Mouse (Mus musculus) neural tube, embryonic 15.5 days (tissue): ENCODE data around the gene Hp1bp3. TPM values are rescaled to one million over a fixed set of nuclear protein-coding genes. Genes with fewer than 3 reads are reported as not detected.

Source experiments
- ATAC-seq: fragments of 200-750 bp; cut with Nextera tagmentation; 2 replicates; pipeline ENCODE4 v1.8.0; 2017; ENCODE audit warnings: mild to moderate bottlenecking, moderate TSS enrichment, moderate library complexity; ENCODE audit not compliant: low FRiP score
- H3K27ac ChIP-seq: fragments of 300-500 bp; sonication (generic); replicated peaks from 2 replicates; pipeline ENCODE4 v1.5.1; 2015; ENCODE audit warnings: mild to moderate bottlenecking, inconsistent platforms
- H3K27me3 ChIP-seq: fragments of 300-500 bp; sonication (generic); replicated peaks from 2 replicates; pipeline ENCODE4 v1.6.1; 2015; ENCODE audit warnings: inconsistent platforms
- H3K36me3 ChIP-seq: fragments of 300-500 bp; sonication (generic); 2 replicates; pipeline ENCODE4 v1.6.1; 2015; ENCODE audit warnings: inconsistent platforms
- H3K4me1 ChIP-seq: fragments of 300-500 bp; sonication (generic); 2 replicates; pipeline ENCODE4 v1.6.1; 2015; ENCODE audit warnings: inconsistent platforms
- H3K4me2 ChIP-seq: fragments of 300-500 bp; sonication (generic); 2 replicates; pipeline ENCODE4 v1.6.1; 2015; ENCODE audit warnings: inconsistent platforms, mild to moderate bottlenecking, moderate library complexity
- H3K4me3 ChIP-seq: fragments of 300-500 bp; sonication (generic); replicated peaks from 2 replicates; pipeline ENCODE4 v1.5.1; 2015; ENCODE audit warnings: mild to moderate bottlenecking, inconsistent platforms
- H3K9ac ChIP-seq: fragments of 300-500 bp; sonication (generic); replicated peaks from 2 replicates; pipeline ENCODE4 v1.6.1; 2015; ENCODE audit warnings: mild to moderate bottlenecking, inconsistent platforms
- H3K9me3 ChIP-seq: fragments of 300-500 bp; sonication (generic); replicated peaks from 2 replicates; pipeline ENCODE4 v1.6.1; 2016; ENCODE audit warnings: inconsistent platforms
- WGBS: fragments of 180-500 bp; shearing (Covaris S2); methylation state at CpG from one replicate; pipeline ENCODE4 v1.1.7; 2015; ENCODE audit warnings: mixed read lengths; 5-methylcytosine and 5-hydroxymethylcytosine counted together
- polyA plus RNA-seq: library from polyadenylated mRNA; unstranded; fragments of >200 nt; fragmentation: Nextera tagmentation; extraction: Ambion mirVana; gene quantifications from 2 replicates; pipeline ENCODE4 v1.2.1, GENCODE M21; 2015

Hp1bp3 gene
- polyA plus RNA-seq, 1 experiment from 2014 or later: 167 TPM

DNA sequence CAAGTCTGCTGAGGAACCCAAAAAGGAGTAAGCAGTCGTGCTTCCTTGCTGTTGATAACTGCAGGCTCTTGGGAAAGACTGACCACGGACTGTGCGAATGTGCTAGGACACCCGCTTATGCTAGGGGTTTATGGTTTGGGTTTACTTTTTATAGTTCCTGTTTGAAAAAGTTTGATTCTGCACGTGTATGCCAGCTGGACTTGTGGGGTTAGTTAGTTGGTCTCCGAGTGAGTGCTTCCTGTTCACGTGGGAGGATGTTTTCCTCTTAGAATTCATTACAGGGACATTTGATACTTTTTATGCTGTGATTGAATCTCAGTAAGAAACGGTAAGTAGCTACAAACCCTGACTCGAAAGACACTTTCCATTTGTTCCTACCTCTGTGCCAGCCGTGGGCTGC, 7.5 kb downstream of the Hp1bp3 start:
- H3K27ac ChIP-seq: no peak overlapping the region
- no peak overlapping the region for H3K9ac ChIP-seq
- no peak overlapping the region for H3K4me2 ChIP-seq
- 90% methylated on average over 10 of the region's 10 CpGs for WGBS
- ATAC-seq: no peak
- H3K9me3 ChIP-seq: no peaks in the 10 kb centered on the region
- peaks cover 25% of the 10 kb centered on the region for H3K4me1 ChIP-seq
- no peak overlapping the region for H3K4me3 ChIP-seq
- no peaks in the 10 kb centered on the region for H3K27me3 ChIP-seq
- H3K36me3 ChIP-seq: peaks cover 63% of the 10 kb centered on the region

DNA sequence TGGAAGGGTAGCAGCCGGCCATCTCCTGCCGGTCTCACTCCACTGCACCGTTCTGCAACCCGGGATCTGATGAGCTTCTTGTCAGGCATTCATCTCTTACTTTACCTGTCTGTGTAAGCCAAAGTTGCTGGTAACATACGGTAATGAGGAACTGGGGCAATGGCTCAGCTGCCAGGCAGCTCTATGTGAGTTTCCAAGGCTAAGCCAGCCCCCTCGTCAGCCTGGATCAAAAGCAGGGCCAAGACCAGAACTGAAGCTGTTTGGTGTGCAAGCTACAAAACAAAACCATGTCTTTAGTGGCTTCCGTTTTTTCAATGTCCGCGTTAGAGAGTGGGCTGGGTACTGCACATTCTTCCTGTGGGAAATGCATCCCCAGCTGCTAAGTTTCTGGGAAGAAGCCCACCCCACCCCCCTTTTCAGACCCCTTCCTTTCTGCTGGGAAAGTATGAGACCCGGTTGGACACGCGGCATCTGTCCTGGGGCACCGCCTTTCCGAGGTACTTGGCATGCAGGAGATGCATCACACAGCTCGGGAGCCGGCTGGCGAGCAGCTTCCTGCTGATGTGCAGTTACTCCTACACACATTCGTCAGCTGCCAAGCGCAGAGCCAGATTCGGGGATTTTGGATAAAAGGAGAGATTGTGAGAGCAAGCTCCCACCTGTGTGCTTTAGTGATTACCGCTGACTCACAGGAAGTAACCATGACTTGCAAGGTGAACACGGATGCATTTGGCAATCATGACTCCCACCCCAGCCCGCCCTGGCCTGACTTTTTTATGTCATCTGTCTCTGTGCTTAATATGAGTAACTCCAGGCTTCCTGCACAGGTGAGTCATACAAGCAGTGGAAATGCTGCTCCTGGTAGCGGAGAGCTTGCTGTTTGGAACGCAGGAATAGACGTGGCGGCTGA, 30.9 kb downstream of the Hp1bp3 start:
- Histone ChIP-seq H3K9me3 (no peaks in the 10 kb centered on the region), H3K4me1 (peaks cover 28% of the 10 kb centered on the region), H3K9ac (no peak overlapping the region), H3K27me3 (no peaks in the 10 kb centered on the region), H3K27ac (no peak overlapping the region), H3K4me2 (no peak overlapping the region), H3K4me3 (no peak overlapping the region), H3K36me3 (peaks cover 41% of the 10 kb centered on the region)
- WGBS: 52% methylated on average over 27 of the region's 27 CpGs
- ATAC-seq: no peak

DNA sequence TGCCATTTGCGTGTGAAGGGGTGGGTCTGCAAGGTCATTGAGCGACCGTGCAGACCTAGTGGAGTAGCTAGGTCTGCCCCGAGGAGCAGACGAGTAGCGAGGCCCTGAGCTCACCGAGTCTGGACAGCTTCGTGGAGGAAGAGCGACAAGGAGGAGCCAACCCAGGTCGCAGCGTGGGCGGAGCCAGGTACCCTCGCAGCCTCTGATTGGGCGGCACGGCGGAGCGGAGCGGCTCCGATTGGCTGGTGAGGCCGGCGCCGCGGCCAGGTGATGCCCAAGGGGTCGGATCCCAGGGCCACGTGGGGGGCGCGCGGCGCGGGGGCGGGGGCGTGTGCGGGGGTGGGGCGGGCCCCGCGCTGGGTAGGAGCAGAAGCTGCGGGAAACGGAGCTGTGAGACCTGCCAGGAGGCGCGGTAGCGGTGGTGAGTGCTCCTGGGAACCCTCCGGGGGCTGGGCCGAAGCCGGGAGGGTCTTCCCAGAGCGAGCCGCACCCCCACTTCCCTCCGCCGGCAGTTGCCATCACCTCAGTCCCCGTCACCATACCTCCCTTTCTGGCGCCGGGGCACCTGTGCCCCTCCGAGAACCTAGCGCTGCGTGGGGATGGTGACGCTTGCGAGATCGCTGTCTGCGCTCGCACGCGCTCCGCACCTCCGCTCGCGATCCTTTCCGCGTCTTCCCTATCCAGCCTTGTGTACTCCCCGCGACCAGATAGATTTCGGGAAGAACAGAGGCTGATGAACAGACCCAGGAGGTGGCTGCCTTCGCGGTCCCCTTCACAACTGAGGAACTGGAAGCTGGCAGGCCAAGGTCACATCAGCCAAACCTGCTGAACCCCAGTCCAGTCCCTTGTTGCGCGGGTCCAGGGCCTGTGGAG, 34.2 kb downstream of the Hp1bp3 start, which contains the start of the genes Sh2d5 and Kif17:
Gene Sh2d5 (plus strand): TSS at position 316 of the 873 bp plus-strand sequence.
Gene Kif17 (plus strand): TSS at position 348 of the 873 bp plus-strand sequence.
- Histone ChIP-seq H3K27ac (peak within 1 kb of the TSS; percentile 84), H3K9ac (peak within 1 kb of the TSS; percentile 63), H3K4me3 (peak within 1 kb of the TSS; percentile 66), H3K4me2 (peak within 1 kb of the TSS; percentile 88), H3K36me3 (peaks cover 10% of the 10 kb centered on the region), H3K27me3 (no peaks in the 10 kb centered on the region), H3K9me3 (no peaks in the 10 kb centered on the region), H3K4me1 (peaks cover 47% of the 10 kb centered on the region)
- WGBS: under 1% methylated on average over 71 of the region's 74 CpGs
- peak; percentile 95 for ATAC-seq

DNA sequence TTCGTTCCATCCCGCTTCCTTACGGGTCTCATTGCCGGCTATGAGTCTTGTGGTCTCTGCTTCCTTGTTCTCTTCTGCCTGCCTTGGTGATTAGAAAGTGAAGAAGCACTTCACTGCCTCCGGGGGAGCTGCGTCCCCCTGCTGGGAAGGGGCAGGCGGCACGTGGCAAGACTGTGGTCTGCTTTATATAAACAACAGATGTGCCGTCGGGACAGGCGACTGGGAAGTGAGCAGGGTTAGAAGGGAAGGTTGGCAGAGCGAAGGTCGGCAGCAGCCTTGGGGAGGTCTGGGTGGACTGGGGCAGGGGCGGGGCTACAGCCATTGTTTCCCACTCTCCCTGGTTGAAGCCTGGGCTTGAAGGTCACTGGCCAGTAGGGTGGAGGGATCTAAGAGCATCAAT, 35.7 kb downstream of the Hp1bp3 start:
- Histone ChIP-seq H3K4me3 (peak overlapping the region; percentile 66), H3K9ac (peak overlapping the region; percentile 63), H3K4me1 (peaks cover 47% of the 10 kb centered on the region), H3K9me3 (no peaks in the 10 kb centered on the region), H3K4me2 (peak overlapping the region; percentile 88), H3K27me3 (no peaks in the 10 kb centered on the region), H3K27ac (peak overlapping the region; percentile 37; the same call in 1 of the 2 replicates), H3K36me3 (no peaks in the 10 kb centered on the region; the same call in 1 of the 2 replicates)
- no peak for ATAC-seq
- WGBS: 2% methylated on average over 14 of the region's 14 CpGs

DNA sequence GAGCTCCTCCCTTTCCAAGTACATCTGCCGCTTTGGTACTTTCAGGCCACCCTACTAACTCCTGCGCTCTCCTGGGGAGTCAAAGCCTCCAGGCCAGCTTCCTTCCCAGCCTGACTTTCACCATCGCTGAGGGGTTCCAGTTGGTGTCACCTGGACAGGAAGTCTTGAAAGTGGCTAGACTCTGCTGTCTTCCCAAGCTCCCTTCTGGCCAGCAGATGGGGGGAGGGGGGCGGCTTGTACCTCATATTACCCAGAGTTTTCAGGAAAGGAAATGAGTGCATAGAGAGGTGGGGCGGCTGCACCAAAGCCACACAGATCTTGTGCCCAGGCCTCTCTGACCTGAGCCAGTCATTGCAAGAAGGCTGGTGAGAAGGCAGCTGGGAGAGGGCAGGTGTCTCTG, 36.1 kb downstream of the Hp1bp3 start:
- ATAC-seq: no peak
- Histone ChIP-seq H3K27ac (no peak overlapping the region), H3K27me3 (no peaks in the 10 kb centered on the region), H3K9ac (peak overlapping the region; percentile 63), H3K4me2 (peak overlapping the region; percentile 88), H3K4me3 (peak overlapping the region; percentile 66), H3K36me3 (peaks cover 1% of the 10 kb centered on the region; the same call in 1 of the 2 replicates), H3K4me1 (peaks cover 47% of the 10 kb centered on the region), H3K9me3 (no peaks in the 10 kb centered on the region)
- WGBS: 16% methylated on average over 5 of the region's 5 CpGs

DNA sequence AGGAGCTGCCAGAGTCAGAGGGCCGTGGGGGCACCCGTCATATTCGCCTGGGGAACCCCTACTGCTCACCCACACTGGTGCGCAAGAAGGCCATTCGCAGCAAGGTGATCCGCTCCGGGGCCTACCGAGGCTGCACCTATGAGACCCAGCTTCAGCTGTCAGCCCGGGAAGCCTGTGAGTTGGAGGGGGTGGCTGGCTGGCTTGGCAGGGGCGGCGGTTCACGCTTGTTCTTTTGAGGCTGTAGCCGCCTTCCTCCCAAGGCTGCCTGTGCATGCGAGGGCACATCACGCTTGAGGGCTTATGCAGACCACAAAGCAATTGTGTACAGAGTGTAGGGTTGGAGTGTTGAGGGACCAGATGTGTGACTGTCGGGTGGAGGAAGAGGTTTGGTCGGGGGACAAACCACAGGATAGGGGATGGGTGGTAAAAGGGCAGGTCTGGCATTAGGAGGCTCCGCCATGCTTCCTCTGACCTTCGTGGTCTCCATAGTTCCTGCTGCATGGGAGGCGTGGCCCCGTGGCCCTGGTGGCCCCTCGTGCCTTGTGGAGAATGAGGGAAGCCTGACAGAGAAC, 41.1 kb downstream of the Hp1bp3 start:
- peaks cover 23% of the 10 kb centered on the region for H3K4me1 ChIP-seq
- ATAC-seq: no peak
- no peak overlapping the region for H3K4me3 ChIP-seq
- peaks cover 16% of the 10 kb centered on the region; the same call in 1 of the 2 replicates for H3K36me3 ChIP-seq
- H3K9ac ChIP-seq: no peak overlapping the region
- no peaks in the 10 kb centered on the region for H3K9me3 ChIP-seq
- H3K27ac ChIP-seq: no peak overlapping the region
- H3K27me3 ChIP-seq: no peaks in the 10 kb centered on the region
- WGBS: 89% methylated on average over 22 of the region's 22 CpGs
- H3K4me2 ChIP-seq: no peak overlapping the region

DNA sequence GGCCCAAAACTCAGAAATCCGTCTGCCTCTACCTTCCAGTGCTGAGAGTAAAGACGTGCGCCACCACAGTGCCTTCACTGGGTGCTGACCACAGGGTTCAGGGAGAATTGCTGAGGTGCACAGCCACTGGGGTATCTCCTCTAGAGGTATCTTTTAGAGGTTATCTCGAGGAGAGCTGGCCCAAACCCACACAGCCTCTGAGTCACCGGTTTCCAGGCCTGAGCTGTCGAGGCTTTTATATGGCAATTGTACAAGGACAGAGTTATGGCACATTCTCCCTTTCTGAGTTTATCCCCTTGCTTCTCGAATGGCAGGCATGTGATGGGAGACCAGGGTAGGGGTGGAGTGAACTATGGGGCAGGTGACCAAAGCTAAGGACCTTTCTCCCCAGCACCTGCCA, 42.6 kb downstream of the Hp1bp3 start:
- Histone ChIP-seq H3K4me3 (no peak overlapping the region), H3K9me3 (no peaks in the 10 kb centered on the region), H3K9ac (no peak overlapping the region), H3K36me3 (peaks cover 16% of the 10 kb centered on the region; the same call in 1 of the 2 replicates), H3K4me2 (no peak overlapping the region), H3K27me3 (peaks cover 5% of the 10 kb centered on the region), H3K4me1 (peaks cover 16% of the 10 kb centered on the region), H3K27ac (no peak overlapping the region)
- ATAC-seq: no peak
- 83% methylated on average over 7 of the region's 7 CpGs for WGBS

DNA sequence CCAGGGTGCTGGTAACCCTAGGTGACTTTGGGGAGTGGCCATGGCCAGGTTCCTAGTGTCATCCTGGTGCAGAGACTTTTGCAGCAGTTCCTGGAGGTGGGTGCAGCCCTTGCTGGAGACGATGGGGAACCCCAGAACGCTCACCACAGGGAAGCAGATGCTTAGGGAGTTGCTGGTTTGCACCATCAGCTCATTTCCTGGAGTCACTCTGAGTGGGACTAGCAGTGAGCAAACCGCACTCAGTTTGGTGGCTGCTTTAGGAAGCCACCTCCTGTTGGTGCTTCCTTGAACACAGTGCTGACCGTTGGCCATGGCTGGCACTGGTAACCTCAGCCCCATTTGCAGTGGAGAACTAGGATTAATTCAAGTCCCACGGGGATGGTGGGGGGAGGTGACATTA, 43.4 kb downstream of the Hp1bp3 start:
- Histone ChIP-seq H3K36me3 (peaks cover 16% of the 10 kb centered on the region; the same call in 1 of the 2 replicates), H3K9ac (no peak overlapping the region), H3K27ac (no peak overlapping the region), H3K27me3 (peaks cover 9% of the 10 kb centered on the region), H3K4me1 (peaks cover 13% of the 10 kb centered on the region), H3K9me3 (no peaks in the 10 kb centered on the region), H3K4me2 (no peak overlapping the region), H3K4me3 (no peak overlapping the region)
- no peak for ATAC-seq
- WGBS: 92% methylated on average over 5 of the region's 5 CpGs

DNA sequence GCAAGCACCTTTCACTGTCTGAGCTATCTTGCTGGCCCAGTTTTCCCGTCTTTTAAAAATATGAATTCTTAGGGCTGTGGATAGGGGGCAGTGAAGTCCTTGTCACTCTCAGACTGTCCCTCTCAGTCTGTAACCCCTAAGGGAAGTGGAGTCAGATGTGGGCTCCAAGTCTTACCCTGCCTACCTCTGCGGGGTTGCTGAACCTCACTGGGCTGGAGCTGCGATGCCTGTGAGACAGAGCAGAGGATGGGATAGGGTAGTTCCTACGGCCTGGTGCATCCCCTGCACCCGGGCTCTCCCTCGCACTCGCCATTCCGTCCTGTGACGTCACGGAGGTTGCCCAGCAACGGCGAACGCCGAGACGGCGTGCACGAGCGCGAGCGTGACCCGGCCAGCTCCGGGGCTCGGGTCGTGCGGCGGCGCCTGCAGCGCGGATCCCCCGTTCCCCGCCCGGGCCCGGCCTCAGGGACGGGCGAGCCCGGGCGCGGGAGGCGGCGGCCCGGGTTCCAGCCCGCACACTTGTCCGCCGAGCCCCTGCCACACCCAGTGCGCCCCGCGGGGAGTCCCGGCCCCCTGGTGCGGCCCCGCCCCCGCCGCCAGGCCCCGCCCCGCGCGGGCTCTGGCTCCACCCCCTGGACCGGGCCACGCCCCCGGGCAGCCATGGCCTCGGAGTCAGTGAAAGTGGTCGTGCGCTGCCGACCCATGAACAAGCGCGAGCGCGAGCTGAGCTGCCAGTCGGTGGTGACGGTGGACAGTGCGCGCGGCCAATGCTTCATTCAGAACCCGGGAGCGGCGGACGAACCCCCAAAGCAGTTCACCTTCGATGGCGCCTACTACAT, 46.0 kb downstream of the Hp1bp3 start:
- under 1% methylated on average over 78 of the region's 78 CpGs for WGBS
- Histone ChIP-seq H3K4me2 (peak overlapping the region; percentile 69), H3K9ac (peak overlapping the region; percentile 42), H3K4me1 (peaks cover 13% of the 10 kb centered on the region), H3K36me3 (peaks cover 16% of the 10 kb centered on the region; the same call in 1 of the 2 replicates), H3K9me3 (no peaks in the 10 kb centered on the region), H3K27me3 (peaks cover 9% of the 10 kb centered on the region), H3K4me3 (peak overlapping the region; percentile 69), H3K27ac (peak overlapping the region; percentile 70)
- ATAC-seq: peak; percentile 93

DNA sequence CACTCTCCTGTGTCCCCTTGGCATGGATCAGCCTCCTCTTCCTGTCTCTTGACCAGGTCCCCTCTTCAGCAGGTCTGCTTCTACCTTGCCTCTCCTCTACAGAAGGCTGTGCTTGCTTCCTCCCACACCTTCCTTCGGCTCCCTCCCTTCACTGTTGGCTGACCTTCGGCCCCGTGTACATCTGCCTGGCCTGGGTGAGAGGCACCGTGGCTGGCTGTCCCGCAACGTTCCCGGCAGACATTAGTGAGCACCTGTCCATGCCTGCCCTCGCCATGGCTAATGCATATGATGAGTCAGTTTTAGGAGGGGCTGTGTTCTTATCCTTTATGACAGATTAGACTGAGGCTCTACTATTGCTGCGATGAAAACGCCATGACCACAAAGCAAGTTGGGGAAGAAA, 51.8 kb downstream of the Hp1bp3 start:
- Histone ChIP-seq H3K27ac (no peak overlapping the region), H3K4me1 (peaks cover 12% of the 10 kb centered on the region), H3K4me2 (no peak overlapping the region), H3K4me3 (no peak overlapping the region), H3K9me3 (no peaks in the 10 kb centered on the region), H3K27me3 (peaks cover 9% of the 10 kb centered on the region), H3K36me3 (no peaks in the 10 kb centered on the region), H3K9ac (no peak overlapping the region)
- ATAC-seq: no peak
- 90% methylated on average over 10 of the region's 10 CpGs for WGBS
